Mouse (Mus musculus) kidney, adult 10 weeks (tissue): ENCODE results near the gene B2m. TPM values are rescaled to one million over a fixed set of nuclear protein-coding genes. Genes with fewer than 3 reads are reported as not detected.

Experiments used
- polyA plus RNA-seq: library from polyadenylated mRNA; stranded (reverse); fragments of 350-450 nt; fragmentation: Illumina TruSeq; extraction: RNeasy Lipid Tissue Mini Kit (QIAGEN cat#74804); gene quantifications from one replicate; pipeline ENCODE4 v1.2.3, GENCODE M21; 2014; ENCODE audit warnings: low read depth, low replicate concordance

Gene B2m
- polyA plus RNA-seq, result 1,651 TPM

DNA sequence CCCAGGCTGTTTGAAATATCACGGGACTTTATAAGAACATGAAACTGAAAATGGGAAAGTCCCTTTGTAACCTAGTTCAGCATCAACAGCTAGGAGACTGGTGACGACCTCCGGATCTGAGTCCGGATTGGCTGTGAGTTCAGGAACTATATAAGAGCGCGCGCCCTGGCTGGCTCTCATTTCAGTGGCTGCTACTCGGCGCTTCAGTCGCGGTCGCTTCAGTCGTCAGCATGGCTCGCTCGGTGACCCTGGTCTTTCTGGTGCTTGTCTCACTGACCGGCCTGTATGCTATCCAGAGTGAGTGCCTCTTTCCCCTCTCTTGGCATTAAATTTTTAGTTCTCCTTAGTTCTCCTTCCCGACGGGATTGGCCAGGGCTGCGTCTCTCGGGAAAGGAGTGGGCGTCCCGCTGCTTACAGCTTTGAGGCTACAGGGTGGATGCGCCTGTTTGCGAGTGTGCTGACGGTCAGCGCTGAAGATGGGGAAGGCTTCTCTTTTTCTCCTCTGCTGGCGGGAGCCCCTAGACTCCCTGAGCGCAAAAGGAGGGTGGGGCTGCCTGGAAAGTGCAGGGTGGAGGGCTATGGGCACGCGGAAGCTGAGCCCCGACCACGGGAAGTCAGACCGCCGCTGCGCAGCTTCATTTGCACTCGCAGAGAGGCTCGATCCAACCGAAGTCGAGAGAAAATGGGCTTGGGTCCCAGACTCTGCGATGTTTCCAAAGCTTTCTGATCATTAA lies at the start of gene B2m:
Gene B2m (plus strand): TSS at position 179 of the 734 bp plus-strand sequence.

DNA sequence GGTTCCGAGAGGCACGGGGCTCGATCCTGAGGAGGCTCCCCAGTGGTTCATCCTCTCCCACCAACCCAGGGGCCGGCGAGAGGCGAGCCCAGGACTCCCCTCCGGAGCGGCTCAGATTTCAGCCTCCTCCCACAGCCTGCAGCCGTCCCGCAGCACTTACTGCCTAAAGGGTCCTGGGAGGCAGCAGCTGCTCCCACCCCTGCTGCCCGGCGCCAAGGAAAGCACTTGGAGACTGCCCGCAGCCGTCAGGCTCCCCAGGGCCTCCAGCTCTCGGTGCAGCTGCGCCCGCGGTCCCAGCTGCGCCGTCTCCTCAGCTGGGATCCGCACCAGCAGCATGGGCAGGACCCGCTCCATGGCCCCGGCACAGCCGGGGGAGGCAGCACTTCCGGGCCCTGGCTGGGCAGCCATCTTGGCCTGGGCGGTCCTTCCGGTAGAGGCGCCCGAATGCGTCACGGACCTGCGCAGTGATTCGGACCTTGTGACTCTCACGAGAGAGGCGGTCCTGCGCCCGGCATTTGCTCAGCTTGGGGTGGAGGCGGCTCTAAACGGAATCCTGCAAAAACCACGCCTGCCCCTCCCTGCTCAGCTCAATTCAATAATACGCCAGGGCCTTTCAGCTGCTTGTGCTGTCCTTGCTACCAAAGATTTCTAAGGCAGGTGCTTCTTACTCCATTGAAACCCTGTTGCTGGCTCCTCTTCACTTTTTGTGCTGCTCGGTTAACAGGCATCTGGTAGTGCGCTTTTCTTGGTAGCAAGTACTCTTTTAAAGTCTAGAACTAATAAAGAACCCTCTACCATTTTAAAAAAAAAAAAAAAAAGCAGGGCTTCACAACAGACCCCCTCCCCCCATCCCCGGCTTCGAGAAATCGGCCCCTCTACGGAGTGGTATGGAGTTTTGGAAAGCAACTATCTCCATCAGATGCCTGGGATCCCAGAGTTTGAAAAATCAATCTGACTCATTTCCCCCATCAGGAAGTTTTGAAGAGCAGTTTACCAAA lies 29.2 kb upstream of the B2m start, which contains the start of gene Spg11:
Gene Spg11 (minus strand): TSS at position 426 of the 998 bp plus-strand sequence.

DNA sequence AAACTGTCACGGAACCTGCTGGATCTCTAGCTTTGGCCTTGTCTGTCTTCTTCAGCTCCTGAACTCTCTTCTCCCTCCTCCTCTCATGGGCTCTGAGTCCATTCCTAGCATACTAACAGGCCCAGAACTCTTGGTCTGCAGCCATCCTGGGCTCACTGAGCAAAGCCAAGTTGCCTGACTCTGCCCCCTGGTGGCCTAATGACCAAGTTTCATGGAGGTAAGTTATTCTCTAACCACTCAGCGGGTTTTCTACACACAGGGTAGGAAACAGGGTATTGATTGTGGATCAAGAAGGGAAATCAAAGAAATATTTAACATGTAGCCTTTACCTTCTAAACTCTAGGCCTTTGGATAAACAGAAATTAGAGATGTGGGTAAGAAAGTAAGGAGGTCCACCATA lies 13.2 kb downstream of the B2m start, which contains the start of gene Trim69:
Gene Trim69 (plus strand): TSS at position 21 of the 400 bp plus-strand sequence.

DNA sequence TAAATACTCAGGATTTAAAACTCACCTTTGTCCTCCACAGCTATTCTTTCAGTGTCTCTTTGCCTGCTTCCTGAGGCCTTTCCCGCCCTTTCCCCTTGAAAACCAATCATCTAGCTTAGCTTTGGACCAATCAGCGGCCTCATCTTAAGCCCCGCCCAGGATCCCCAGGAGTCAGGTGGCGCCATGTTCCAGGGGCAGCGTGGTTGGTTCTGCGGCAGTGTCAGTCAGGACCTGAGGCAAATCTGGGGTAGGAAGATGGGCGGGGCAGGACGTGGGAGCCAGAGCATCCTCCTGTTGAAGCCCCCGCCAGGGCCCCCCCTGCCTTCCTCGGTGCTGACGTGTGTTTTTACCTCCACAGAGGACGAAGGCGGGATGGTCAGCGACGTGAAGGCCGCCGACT lies 38.6 kb downstream of the B2m start, which contains the start of the genes Patl2 and Terb2:
Gene Patl2 (minus strand): TSS at position 84 of the 400 bp plus-strand sequence.
Gene Terb2 (plus strand): TSS at position 167 of the 400 bp plus-strand sequence.

Other genes starting within 250 kb of the B2m start
- gene Ctdspl2, start 191.7 kb upstream of the B2m start, polyA plus RNA-seq, result 41.4 TPM
- gene Mageb3, start 191.6 kb upstream of the B2m start, polyA plus RNA-seq, result not detected
- gene Eif3j1, start 119.1 kb upstream of the B2m start, polyA plus RNA-seq, result 68.8 TPM
- 7.3 TPM for gene Spg11, start 29.3 kb upstream of the B2m start, polyA plus RNA-seq
- not detected for gene Trim69, start 13.0 kb downstream of the B2m start, polyA plus RNA-seq
- gene Patl2, start 38.5 kb downstream of the B2m start, polyA plus RNA-seq, result not detected
- gene Terb2, start 38.6 kb downstream of the B2m start, polyA plus RNA-seq, result not detected
- gene Sord, start 87.1 kb downstream of the B2m start, polyA plus RNA-seq, result 1,026 TPM
- gene Duox2, start 150.8 kb downstream of the B2m start, polyA plus RNA-seq, result not detected
- not detected for gene Duoxa2, start 151.2 kb downstream of the B2m start, polyA plus RNA-seq
- not detected for gene Duoxa1, start 166.0 kb downstream of the B2m start, polyA plus RNA-seq
- gene Duox1, start 168.0 kb downstream of the B2m start, polyA plus RNA-seq, result not detected
- gene Shf, start 221.5 kb downstream of the B2m start, polyA plus RNA-seq, result 0.32 TPM